Mouse (Mus musculus): ENCODE results near the gene Lsmem1.
"Not testable (repeated sequence)": the region's sequence is repeated elsewhere in the genome, so short reads cannot be mapped to it uniquely, and the experiment has no call there.

Gene Lsmem1

DNA sequence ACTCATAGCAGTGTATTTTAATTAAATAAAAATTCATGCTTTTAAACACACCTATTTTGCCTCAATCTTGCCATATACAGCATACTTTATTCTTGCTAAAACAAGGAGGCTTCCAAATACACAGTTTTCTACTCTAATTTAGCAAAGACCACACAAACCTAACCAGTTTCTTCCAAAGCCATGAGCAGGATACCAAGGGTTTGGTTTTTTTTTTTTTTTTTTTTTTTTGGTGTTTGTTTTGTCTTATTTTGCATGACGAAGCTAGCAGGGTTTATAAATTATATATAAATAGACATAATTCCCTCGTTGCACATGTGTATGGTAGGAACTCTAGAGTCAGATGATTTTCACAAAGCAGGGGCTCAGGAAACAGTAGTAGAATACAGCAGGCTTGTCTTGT is 23.1 kb downstream of the Lsmem1 start:
- Histone ChIP-seq H3K36me3 (ENCODE audit: insufficient read depth, low read length) (no peaks in the 10 kb centered on the region), H3K4me3 (replicated peaks; ENCODE audit: low read length) (no peak overlapping the region), H3K4me1 (replicated peaks; ENCODE audit: low read depth, low read length) (no peaks in the 10 kb centered on the region), H3K9me3 (ENCODE audit: low read length) (peaks cover 25% of the 10 kb centered on the region), H3K27me3 (ENCODE audit: insufficient read depth, low read length) (no peaks in the 10 kb centered on the region)
- TF ChIP-seq POU5F1 (IDR thresholded peaks at IDR 0.05; ENCODE audit: borderline replicate concordance, low read length), result no peak
- no peak for TF ChIP-seq CTCF (conservative IDR thresholded peaks at IDR 0.05; ENCODE audit: low read length)
- TF ChIP-seq NANOG (IDR thresholded peaks at IDR 0.05; ENCODE audit: borderline replicate concordance, low read length), result no peak

DNA sequence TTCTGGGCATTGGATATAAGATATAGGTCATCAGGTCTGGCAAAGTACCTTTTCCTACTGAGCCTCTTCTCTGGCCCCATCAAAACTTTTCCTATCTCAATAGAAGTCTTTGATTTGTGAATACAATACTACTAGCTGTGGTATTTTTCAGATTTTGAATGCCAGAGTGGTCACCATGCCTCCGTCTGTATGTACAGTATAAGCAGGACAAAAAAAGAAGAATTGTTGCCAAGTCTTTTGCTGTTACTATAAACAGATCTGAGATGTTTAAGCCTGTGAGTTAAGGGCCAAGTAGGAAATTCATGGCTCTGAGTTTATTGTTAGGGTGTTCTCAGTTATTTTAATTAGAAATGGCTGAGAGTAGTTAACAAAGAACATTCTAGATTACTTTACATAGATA is 24.1 kb downstream of the Lsmem1 start:
- peaks cover 15% of the 10 kb centered on the region for H3K9me3 ChIP-seq (ENCODE audit: low read length)

DNA sequence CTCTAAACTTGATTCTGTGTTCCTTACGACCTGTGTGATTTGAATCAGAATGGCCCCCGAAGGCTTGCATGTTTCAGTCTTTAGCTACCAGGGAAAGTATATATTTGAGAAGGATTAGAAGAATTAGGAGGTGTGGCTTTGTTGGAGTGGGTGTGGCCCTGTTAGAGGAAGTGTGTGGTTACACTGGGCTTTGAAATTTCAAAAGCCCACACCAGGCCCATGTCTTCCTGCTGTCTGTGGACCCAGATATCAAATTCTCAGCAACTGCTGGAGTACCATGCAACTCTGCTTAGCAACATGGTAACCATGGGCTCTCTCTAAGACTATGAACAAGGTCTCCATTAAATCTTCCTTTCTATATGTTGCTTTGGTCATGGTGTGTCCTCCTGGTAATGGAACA is 27.7 kb downstream of the Lsmem1 start:
- no peak overlapping the region for H3K4me3 ChIP-seq (replicated peaks; ENCODE audit: low read length)
- H3K27me3 ChIP-seq (ENCODE audit: insufficient read depth, low read length), result no peaks in the 10 kb centered on the region
- no peaks in the 10 kb centered on the region for H3K4me1 ChIP-seq (replicated peaks; ENCODE audit: low read depth, low read length)
- TF ChIP-seq CTCF (conservative IDR thresholded peaks at IDR 0.05; ENCODE audit: low read length), result no peak
- no peak for TF ChIP-seq POU5F1 (IDR thresholded peaks at IDR 0.05; ENCODE audit: borderline replicate concordance, low read length)
- no peak for TF ChIP-seq NANOG (IDR thresholded peaks at IDR 0.05; ENCODE audit: borderline replicate concordance, low read length)
- no peaks in the 10 kb centered on the region for H3K36me3 ChIP-seq (ENCODE audit: insufficient read depth, low read length)
- no peaks in the 10 kb centered on the region for H3K9me3 ChIP-seq (ENCODE audit: low read length)

More for the DNA sequence above, 24.1 kb downstream of the Lsmem1 start:
- not testable (repeated sequence) for H3K36me3 ChIP-seq (ENCODE audit: insufficient read depth, low read length); H3K4me3 ChIP-seq (replicated peaks; ENCODE audit: low read length); H3K4me1 ChIP-seq (replicated peaks; ENCODE audit: low read depth, low read length); H3K27me3 ChIP-seq (ENCODE audit: insufficient read depth, low read length)

DNA sequence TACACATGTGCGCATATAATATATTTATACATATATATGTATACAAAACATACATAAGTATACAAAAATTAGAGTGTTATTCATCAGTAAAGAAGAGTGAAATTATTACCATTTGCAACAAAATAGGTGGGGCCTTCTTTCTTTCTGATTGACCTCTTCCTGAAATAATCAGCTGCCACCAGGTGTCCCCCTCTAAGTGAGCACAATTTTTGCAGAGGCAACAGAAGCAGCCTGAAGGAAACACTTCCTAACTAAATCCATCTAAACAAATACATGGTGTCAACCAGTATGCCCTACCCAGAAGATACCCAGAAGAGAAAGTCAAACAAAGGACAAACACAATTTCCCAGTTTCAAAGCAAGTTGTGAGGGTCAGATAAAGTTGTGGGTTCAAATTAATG is 29.6 kb downstream of the Lsmem1 start:
- TF ChIP-seq POU5F1 (IDR thresholded peaks at IDR 0.05; ENCODE audit: borderline replicate concordance, low read length), result no peak
- no peak for TF ChIP-seq NANOG (IDR thresholded peaks at IDR 0.05; ENCODE audit: borderline replicate concordance, low read length)
- no peak for TF ChIP-seq CTCF (conservative IDR thresholded peaks at IDR 0.05; ENCODE audit: low read length)
- Histone ChIP-seq H3K4me1 (replicated peaks; ENCODE audit: low read depth, low read length) (no peaks in the 10 kb centered on the region), H3K36me3 (ENCODE audit: insufficient read depth, low read length) (no peaks in the 10 kb centered on the region), H3K9me3 (ENCODE audit: low read length) (no peaks in the 10 kb centered on the region), H3K4me3 (replicated peaks; ENCODE audit: low read length) (no peak overlapping the region), H3K27me3 (ENCODE audit: insufficient read depth, low read length) (no peaks in the 10 kb centered on the region)

DNA sequence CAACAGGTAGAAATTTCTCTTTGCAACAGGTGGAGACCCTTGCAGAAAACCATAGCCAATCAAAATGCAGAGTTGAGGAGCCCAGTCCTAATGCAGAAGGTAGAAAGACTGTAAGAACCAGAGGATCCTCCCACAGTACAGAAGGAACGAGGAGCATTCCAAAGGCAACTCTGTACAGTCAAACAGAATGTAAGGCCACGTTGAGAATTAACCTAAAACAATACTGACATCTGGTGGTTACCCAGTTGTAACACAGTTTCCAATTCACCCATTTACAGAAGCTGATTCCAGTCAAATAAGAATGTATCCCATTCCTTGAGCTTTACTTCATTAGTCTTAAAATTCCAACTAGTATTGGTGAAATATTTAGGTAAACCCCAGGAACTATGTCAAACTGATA is 34.7 kb downstream of the Lsmem1 start:
- TF ChIP-seq POU5F1 (IDR thresholded peaks at IDR 0.05; ENCODE audit: borderline replicate concordance, low read length), result no peak
- TF ChIP-seq CTCF (conservative IDR thresholded peaks at IDR 0.05; ENCODE audit: low read length), result peak; percentile 55
- Histone ChIP-seq H3K9me3 (ENCODE audit: low read length) (no peaks in the 10 kb centered on the region), H3K36me3 (ENCODE audit: insufficient read depth, low read length) (no peaks in the 10 kb centered on the region), H3K27me3 (ENCODE audit: insufficient read depth, low read length) (no peaks in the 10 kb centered on the region), H3K4me3 (replicated peaks; ENCODE audit: low read length) (no peak overlapping the region), H3K4me1 (replicated peaks; ENCODE audit: low read depth, low read length) (no peaks in the 10 kb centered on the region)

DNA sequence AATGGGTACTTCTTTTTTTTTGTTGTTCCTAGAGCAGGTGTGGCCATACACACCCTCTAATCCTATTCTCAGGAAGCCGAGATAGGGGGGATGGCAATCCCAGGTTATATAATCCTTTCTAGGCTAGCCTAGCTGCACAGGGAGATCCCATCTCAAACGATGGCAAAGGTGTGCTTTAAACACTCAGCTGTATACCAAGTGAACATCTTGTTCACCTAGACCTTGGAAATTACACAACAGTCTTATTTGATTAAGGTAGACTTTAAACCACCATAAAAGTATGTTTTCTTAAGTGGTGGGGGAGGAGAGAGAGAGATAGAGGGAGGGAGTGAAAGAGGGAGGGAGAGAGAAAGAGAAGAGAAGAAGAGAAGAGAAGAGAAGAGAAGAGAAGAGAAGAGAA is 38.5 kb downstream of the Lsmem1 start:
- no peaks in the 10 kb centered on the region for H3K27me3 ChIP-seq (ENCODE audit: insufficient read depth, low read length)
- H3K4me1 ChIP-seq (replicated peaks; ENCODE audit: low read depth, low read length), result no peaks in the 10 kb centered on the region
- H3K9me3 ChIP-seq (ENCODE audit: low read length), result no peaks in the 10 kb centered on the region
- no peak overlapping the region for H3K4me3 ChIP-seq (replicated peaks; ENCODE audit: low read length)
- no peaks in the 10 kb centered on the region for H3K36me3 ChIP-seq (ENCODE audit: insufficient read depth, low read length)
- TF ChIP-seq NANOG (IDR thresholded peaks at IDR 0.05; ENCODE audit: borderline replicate concordance, low read length) (no peak), POU5F1 (IDR thresholded peaks at IDR 0.05; ENCODE audit: borderline replicate concordance, low read length) (no peak)

DNA sequence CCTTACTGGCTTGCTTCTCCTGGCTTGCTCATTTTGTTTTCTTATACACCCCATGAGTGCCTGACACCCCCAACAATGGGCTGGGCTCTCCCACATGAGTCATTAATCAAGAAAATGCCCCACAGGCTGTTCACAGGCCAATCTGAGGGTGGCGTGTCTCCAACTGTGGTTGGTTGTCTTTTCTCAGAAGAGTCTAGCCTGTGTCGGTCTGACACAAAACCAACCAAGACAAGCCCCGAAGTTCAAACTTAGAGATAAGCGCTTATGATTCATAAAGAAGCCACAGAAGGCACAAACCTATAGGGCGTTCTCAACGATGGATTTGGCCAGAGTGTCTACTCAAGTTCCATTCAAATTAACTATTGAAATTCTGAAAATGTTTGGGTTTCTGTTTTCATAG is 45.1 kb downstream of the Lsmem1 start:
- no peaks in the 10 kb centered on the region for H3K9me3 ChIP-seq (ENCODE audit: low read length)
- H3K27me3 ChIP-seq (ENCODE audit: insufficient read depth, low read length), result no peaks in the 10 kb centered on the region
- no peak overlapping the region for H3K4me3 ChIP-seq (replicated peaks; ENCODE audit: low read length)
- no peaks in the 10 kb centered on the region for H3K36me3 ChIP-seq (ENCODE audit: insufficient read depth, low read length)
- no peaks in the 10 kb centered on the region for H3K4me1 ChIP-seq (replicated peaks; ENCODE audit: low read depth, low read length)
- TF ChIP-seq POU5F1 (IDR thresholded peaks at IDR 0.05; ENCODE audit: borderline replicate concordance, low read length) (no peak), CTCF (conservative IDR thresholded peaks at IDR 0.05; ENCODE audit: low read length) (no peak), NANOG (IDR thresholded peaks at IDR 0.05; ENCODE audit: borderline replicate concordance, low read length) (no peak)

DNA sequence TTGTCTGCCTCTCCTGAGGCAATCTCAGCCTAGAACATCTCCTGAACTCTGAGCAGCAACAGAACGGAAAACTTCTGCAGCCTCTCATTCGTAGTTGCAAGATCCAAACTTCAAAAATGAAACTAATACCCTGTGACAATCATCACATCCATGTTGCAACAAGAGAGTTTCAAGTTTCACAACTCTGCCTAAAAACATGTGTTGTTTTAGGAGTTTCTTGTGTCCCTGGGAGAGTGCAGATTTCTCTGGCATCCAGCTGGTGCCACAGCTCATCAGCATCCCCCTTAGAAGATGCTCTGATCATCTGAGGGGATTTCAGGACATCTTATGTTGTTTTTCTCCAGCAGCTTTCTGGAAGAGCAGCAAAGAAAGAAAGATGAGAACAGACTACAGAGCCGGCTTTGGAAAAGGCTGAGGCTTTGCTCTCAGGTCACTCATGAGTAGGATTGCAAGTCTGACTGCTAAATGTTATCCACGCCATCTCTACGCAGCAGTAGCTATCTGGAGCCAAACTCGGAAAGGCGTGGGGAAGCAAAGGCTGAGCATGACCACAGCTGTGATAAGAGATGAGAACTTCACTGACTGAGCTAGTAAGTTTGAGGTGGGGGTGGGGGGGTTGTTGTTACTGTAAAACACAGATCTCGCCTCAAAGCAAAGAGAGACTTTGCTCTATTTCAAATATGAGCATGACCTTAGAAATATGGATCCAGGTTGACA is 46.8 kb downstream of the Lsmem1 start:
- no peaks in the 10 kb centered on the region for H3K9me3 ChIP-seq (ENCODE audit: low read length)
- no peak overlapping the region for H3K4me3 ChIP-seq (replicated peaks; ENCODE audit: low read length)
- no peaks in the 10 kb centered on the region for H3K27me3 ChIP-seq (ENCODE audit: insufficient read depth, low read length)
- H3K4me1 ChIP-seq (replicated peaks; ENCODE audit: low read depth, low read length), result no peaks in the 10 kb centered on the region
- TF ChIP-seq CTCF (conservative IDR thresholded peaks at IDR 0.05; ENCODE audit: low read length) (no peak), POU5F1 (IDR thresholded peaks at IDR 0.05; ENCODE audit: borderline replicate concordance, low read length) (no peak)
- no peaks in the 10 kb centered on the region for H3K36me3 ChIP-seq (ENCODE audit: insufficient read depth, low read length)

DNA sequence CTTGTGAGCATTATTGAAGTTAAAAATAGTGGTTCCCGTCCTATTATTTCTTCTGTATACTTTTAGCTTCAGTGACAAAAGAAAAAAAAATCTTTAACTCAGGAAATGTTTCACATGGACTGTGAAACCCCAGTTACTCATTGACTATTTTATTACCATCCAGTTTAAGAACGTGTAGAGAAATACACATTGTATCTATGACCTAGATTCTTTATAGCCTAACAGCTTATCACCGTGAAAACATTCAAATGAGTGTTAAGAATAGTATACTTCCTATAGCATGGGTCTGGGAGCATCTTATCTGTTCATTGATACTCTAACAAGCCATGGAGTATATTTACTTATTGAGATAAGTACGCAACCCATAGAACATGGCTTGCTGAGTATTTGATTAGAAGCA is 52.0 kb downstream of the Lsmem1 start:
- Histone ChIP-seq H3K9me3 (ENCODE audit: low read length) (no peaks in the 10 kb centered on the region), H3K27me3 (ENCODE audit: insufficient read depth, low read length) (no peaks in the 10 kb centered on the region), H3K4me3 (replicated peaks; ENCODE audit: low read length) (no peak overlapping the region), H3K36me3 (ENCODE audit: insufficient read depth, low read length) (no peaks in the 10 kb centered on the region), H3K4me1 (replicated peaks; ENCODE audit: low read depth, low read length) (no peaks in the 10 kb centered on the region)
- no peak for TF ChIP-seq CTCF (conservative IDR thresholded peaks at IDR 0.05; ENCODE audit: low read length)
- no peak for TF ChIP-seq POU5F1 (IDR thresholded peaks at IDR 0.05; ENCODE audit: borderline replicate concordance, low read length)
- TF ChIP-seq NANOG (IDR thresholded peaks at IDR 0.05; ENCODE audit: borderline replicate concordance, low read length), result no peak
